Mouse (Mus musculus) neural tube, embryonic 15.5 days (tissue): ENCODE results near the gene 9130213A22Rik. TPM values are rescaled to one million over a fixed set of nuclear protein-coding genes. Genes with fewer than 3 reads are reported as not detected.
A peak's percentile ranks its signal among the peaks of the same experiment; 100 is the strongest.

Experiments
- ATAC-seq: fragments of 200-750 bp; cut with Nextera tagmentation; 2 replicates; pipeline ENCODE4 v1.8.0; 2017; ENCODE audit warnings: mild to moderate bottlenecking, moderate TSS enrichment, moderate library complexity; ENCODE audit not compliant: low FRiP score
- H3K27ac ChIP-seq: fragments of 300-500 bp; sonication (generic); replicated peaks from 2 replicates; pipeline ENCODE4 v1.5.1; 2015; ENCODE audit warnings: mild to moderate bottlenecking, inconsistent platforms
- H3K27me3 ChIP-seq: fragments of 300-500 bp; sonication (generic); replicated peaks from 2 replicates; pipeline ENCODE4 v1.6.1; 2015; ENCODE audit warnings: inconsistent platforms
- H3K36me3 ChIP-seq: fragments of 300-500 bp; sonication (generic); 2 replicates; pipeline ENCODE4 v1.6.1; 2015; ENCODE audit warnings: inconsistent platforms
- H3K4me1 ChIP-seq: fragments of 300-500 bp; sonication (generic); 2 replicates; pipeline ENCODE4 v1.6.1; 2015; ENCODE audit warnings: inconsistent platforms
- H3K4me2 ChIP-seq: fragments of 300-500 bp; sonication (generic); 2 replicates; pipeline ENCODE4 v1.6.1; 2015; ENCODE audit warnings: inconsistent platforms, mild to moderate bottlenecking, moderate library complexity
- H3K4me3 ChIP-seq: fragments of 300-500 bp; sonication (generic); replicated peaks from 2 replicates; pipeline ENCODE4 v1.5.1; 2015; ENCODE audit warnings: mild to moderate bottlenecking, inconsistent platforms
- H3K9ac ChIP-seq: fragments of 300-500 bp; sonication (generic); replicated peaks from 2 replicates; pipeline ENCODE4 v1.6.1; 2015; ENCODE audit warnings: mild to moderate bottlenecking, inconsistent platforms
- H3K9me3 ChIP-seq: fragments of 300-500 bp; sonication (generic); replicated peaks from 2 replicates; pipeline ENCODE4 v1.6.1; 2016; ENCODE audit warnings: inconsistent platforms
- WGBS: fragments of 180-500 bp; shearing (Covaris S2); methylation state at CpG from one replicate; pipeline ENCODE4 v1.1.7; 2015; ENCODE audit warnings: mixed read lengths; 5-methylcytosine and 5-hydroxymethylcytosine counted together
- polyA plus RNA-seq: library from polyadenylated mRNA; unstranded; fragments of >200 nt; fragmentation: Nextera tagmentation; extraction: Ambion mirVana; gene quantifications from 2 replicates; pipeline ENCODE4 v1.2.1, GENCODE M21; 2015

The 9130213A22Rik gene
- polyA plus RNA-seq: 0.63 TPM in 2 replicates

- Histone ChIP-seq H3K9me3 (no peaks in the 10 kb centered on the region), H3K4me2 (peak within 1 kb of the TSS; percentile 97), H3K4me1 (peaks cover 57% of the 10 kb centered on the region), H3K27me3 (peaks cover 7% of the 10 kb centered on the region; the same call in 1 of the 2 replicates), H3K9ac (peak within 1 kb of the TSS; percentile 63), H3K36me3 (no peaks in the 10 kb centered on the region), H3K27ac (peak within 1 kb of the TSS; percentile 79), H3K4me3 (peak within 1 kb of the TSS; percentile 85)
- ATAC-seq: peak; percentile 48
- under 1% methylated on average over 65 of the region's 66 CpGs for WGBS
Observed at GRCm38 (mm10) chr11:69122336-69122951, at the start of gene 9130213A22Rik. 9130213A22Rik (minus strand) TSS chr11:69122589.

DNA sequence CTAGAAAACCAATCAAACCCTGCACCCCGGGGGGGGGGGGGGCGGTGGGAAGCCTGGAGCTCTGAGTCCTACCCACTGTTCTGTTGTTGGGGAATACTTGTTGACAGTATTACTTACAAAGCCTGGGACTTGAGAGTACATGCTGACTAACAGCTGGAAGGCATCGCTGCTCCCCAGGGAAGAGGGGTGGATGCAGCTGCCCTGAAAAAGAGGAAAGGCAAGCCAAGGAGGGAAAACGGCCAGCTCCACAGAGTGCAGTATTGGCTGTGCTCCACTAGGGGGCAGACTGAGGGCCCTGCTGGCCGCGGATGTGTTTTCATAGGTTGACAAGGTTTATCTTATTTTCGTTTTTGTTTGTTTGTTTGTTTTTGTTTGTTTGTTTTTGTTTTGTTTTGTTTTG, 49.2 kb upstream of the 9130213A22Rik start:
- Histone ChIP-seq H3K4me1 (no peaks in the 10 kb centered on the region), H3K27ac (no peak overlapping the region), H3K9me3 (no peaks in the 10 kb centered on the region), H3K9ac (no peak overlapping the region), H3K4me2 (no peak overlapping the region), H3K36me3 (no peaks in the 10 kb centered on the region), H3K27me3 (no peaks in the 10 kb centered on the region), H3K4me3 (no peak overlapping the region)
- ATAC-seq: no peak
- WGBS: 29% methylated on average over 7 of the region's 7 CpGs

DNA sequence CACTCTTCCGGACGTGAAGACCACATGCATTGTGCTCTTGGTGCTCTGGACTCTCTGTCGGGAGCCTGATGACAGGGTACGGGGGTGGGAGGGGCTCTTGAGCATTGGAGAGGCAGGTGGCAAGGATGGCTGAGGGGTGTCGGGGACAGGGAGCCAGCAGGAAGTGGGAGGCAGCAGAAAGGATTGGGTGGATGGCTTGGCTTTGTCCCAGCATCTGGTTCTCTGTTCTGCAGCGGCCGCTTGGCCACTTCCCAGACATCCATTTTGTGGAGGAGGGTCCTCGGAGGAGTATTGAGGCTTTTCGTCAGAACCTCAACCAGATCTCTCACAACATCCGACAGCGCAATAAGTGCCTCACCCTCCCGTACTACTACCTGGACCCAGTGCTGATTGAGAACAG, 46.9 kb upstream of the 9130213A22Rik start:
- no peak for ATAC-seq
- 86% methylated on average over 12 of the region's 12 CpGs for WGBS
- H3K27ac ChIP-seq: no peak overlapping the region
- H3K9me3 ChIP-seq: no peaks in the 10 kb centered on the region
- no peak overlapping the region for H3K4me3 ChIP-seq
- H3K27me3 ChIP-seq: no peaks in the 10 kb centered on the region
- no peak overlapping the region for H3K4me2 ChIP-seq
- H3K9ac ChIP-seq: no peak overlapping the region
- H3K36me3 ChIP-seq: no peaks in the 10 kb centered on the region
- no peaks in the 10 kb centered on the region for H3K4me1 ChIP-seq

DNA sequence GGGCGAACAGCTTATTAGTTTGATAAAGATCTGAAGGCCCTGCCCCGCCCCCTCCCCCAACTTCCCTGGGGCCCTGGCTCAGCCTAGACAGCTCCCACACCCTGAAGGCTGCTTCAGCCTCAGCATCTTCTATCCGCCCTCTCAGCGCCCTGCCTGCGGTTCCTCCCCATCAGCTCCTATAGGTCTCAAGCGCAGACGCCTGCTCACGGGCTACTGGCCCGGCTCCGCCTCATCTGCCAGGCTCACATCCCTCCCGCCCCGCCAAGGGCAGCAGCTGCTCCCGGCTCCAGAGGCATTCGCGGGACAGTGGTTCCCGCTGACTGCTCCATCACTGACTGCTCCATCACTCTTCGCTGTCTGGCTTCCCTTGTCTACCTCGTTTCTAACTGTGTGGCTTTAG, 34.4 kb upstream of the 9130213A22Rik start, which contains the start of gene Alox12b:
Gene Alox12b (plus strand): TSS at position 190 of the 400 bp plus-strand sequence.
- H3K9me3 ChIP-seq: no peaks in the 10 kb centered on the region
- no peak within 1 kb of the TSS for H3K27ac ChIP-seq
- ATAC-seq: no peak
- 3% methylated on average over 17 of the region's 18 CpGs for WGBS
- H3K27me3 ChIP-seq: peaks cover 31% of the 10 kb centered on the region
- no peaks in the 10 kb centered on the region for H3K36me3 ChIP-seq
- H3K4me3 ChIP-seq: peak within 1 kb of the TSS; percentile 25
- peaks cover 8% of the 10 kb centered on the region for H3K4me1 ChIP-seq
- H3K4me2 ChIP-seq: peak within 1 kb of the TSS; percentile 53
- H3K9ac ChIP-seq: no peak within 1 kb of the TSS; the same call in 1 of the 2 replicates

DNA sequence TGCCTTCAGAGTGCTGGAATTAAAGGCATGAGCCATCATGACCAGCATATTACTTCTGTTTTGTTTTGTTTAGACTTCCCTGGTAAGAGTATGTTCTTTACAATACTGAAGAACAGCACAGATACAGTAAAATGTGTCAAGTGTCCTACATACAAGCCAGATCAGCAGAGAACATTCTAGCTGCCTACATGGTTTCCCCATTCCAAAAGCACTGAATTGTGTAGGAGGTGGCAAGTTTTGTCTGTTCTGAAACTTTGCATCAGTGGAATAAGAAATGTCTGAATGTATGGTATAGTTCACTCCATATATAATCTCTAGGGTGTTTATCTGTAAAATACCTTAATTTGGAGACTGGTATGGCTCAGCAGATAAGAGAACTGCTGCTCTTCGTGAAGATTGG, 33.0 kb upstream of the 9130213A22Rik start:
- Histone ChIP-seq H3K4me2 (no peak overlapping the region), H3K36me3 (no peaks in the 10 kb centered on the region), H3K27me3 (peaks cover 34% of the 10 kb centered on the region), H3K27ac (no peak overlapping the region), H3K4me1 (peaks cover 15% of the 10 kb centered on the region), H3K9me3 (no peaks in the 10 kb centered on the region), H3K4me3 (no peak overlapping the region), H3K9ac (no peak overlapping the region)
- no peak for ATAC-seq
- WGBS: 48% methylated on average over 1 of the region's 1 CpGs

- 86% methylated on average over 8 of the region's 8 CpGs for WGBS
- peaks cover 33% of the 10 kb centered on the region for H3K27me3 ChIP-seq
- H3K4me1 ChIP-seq: peaks cover 18% of the 10 kb centered on the region
- H3K9me3 ChIP-seq: no peaks in the 10 kb centered on the region
- no peak overlapping the region for H3K27ac ChIP-seq
- H3K4me2 ChIP-seq: no peak overlapping the region
- no peak for ATAC-seq
- no peak overlapping the region for H3K4me3 ChIP-seq
- no peak overlapping the region for H3K9ac ChIP-seq
- H3K36me3 ChIP-seq: no peaks in the 10 kb centered on the region
Observed at GRCm38 (mm10) chr11:69153831-69154230, 31.4 kb upstream of the 9130213A22Rik start.

DNA sequence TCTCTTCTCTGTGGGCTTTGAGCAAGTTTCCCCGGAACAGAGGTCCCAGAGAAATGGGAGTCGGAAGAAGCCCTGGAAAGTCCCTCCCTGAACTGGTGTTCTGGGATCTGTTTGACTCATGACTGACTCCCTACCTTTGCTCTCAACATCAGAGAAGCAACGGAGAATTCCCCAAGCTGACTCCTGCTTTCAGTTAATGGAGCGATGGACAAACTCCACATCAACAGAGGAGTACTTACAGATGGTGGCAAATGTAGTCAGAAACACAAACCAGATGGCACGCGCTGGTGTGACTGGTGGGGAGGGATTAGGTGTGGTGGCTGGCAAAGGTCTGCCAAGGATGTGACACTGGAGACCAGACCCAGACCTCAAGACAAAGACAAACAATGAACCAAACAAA, 28.6 kb upstream of the 9130213A22Rik start:
- peaks cover 15% of the 10 kb centered on the region; the same call in 1 of the 2 replicates for H3K27me3 ChIP-seq
- H3K27ac ChIP-seq: no peak overlapping the region
- no peaks in the 10 kb centered on the region for H3K36me3 ChIP-seq
- H3K9ac ChIP-seq: 0 out of 2 replicates have a peak overlapping the region, but pooled peaks have one; percentile 23
- WGBS: 64% methylated on average over 6 of the region's 6 CpGs
- peak overlapping the region; percentile 23 for H3K4me3 ChIP-seq
- no peaks in the 10 kb centered on the region for H3K9me3 ChIP-seq
- no peak for ATAC-seq
- peak overlapping the region; percentile 50 for H3K4me2 ChIP-seq
- 0 out of 2 replicates have a peak, but pooled peaks cover 10% of the 10 kb centered on the region for H3K4me1 ChIP-seq

- no peak for ATAC-seq
- 3% methylated on average over 7 of the region's 7 CpGs for WGBS
Observed at GRCm38 (mm10) chr11:69150444-69150843, 28.1 kb upstream of the 9130213A22Rik start.

GRCm38 (mm10) chr11:69149728-69150127, 27.3 kb upstream of the 9130213A22Rik start:
- Histone ChIP-seq H3K9ac (no peak overlapping the region), H3K27me3 (peaks cover 10% of the 10 kb centered on the region; the same call in 1 of the 2 replicates), H3K9me3 (no peaks in the 10 kb centered on the region), H3K36me3 (no peaks in the 10 kb centered on the region), H3K4me2 (no peak overlapping the region), H3K27ac (no peak overlapping the region), H3K4me3 (no peak overlapping the region), H3K4me1 (0 out of 2 replicates have a peak, but pooled peaks cover 10% of the 10 kb centered on the region)
- ATAC-seq: no peak
- 73% methylated on average over 6 of the region's 6 CpGs for WGBS

More at GRCm38 (mm10) chr11:69150444-69150843, 28.1 kb upstream of the 9130213A22Rik start:
- Histone ChIP-seq H3K36me3 (no peaks in the 10 kb centered on the region), H3K9ac (0 out of 2 replicates have a peak overlapping the region, but pooled peaks have one; percentile 23), H3K4me3 (peak overlapping the region; percentile 23), H3K9me3 (no peaks in the 10 kb centered on the region), H3K27ac (no peak overlapping the region), H3K4me1 (0 out of 2 replicates have a peak, but pooled peaks cover 10% of the 10 kb centered on the region), H3K4me2 (peak overlapping the region; percentile 50), H3K27me3 (peaks cover 13% of the 10 kb centered on the region; the same call in 1 of the 2 replicates)

GRCm38 (mm10) chr11:69148451-69148960, 26.1 kb upstream of the 9130213A22Rik start:
- ATAC-seq: no peak

DNA sequence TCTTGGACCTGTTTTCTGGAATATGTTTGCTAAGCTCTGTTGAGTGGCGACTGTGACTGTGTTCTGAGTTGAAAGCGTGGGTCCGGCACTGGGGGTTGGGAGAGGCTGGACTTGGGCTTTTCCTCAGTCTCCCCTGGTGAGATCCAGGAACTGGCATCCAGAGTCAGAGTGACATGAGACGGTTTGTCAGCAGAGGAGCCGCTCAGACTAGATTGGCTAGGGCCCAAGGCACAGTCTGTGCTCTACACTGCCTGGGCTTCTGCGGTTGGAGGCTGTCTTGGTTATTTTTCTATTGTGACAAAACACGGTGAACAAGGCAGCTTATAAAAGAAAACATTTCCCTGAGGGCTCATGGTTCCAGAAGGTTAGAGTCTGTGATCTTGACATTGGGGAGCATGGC, 25.2 kb upstream of the 9130213A22Rik start:
- 0 out of 2 replicates have a peak, but pooled peaks cover 10% of the 10 kb centered on the region for H3K4me1 ChIP-seq
- 69% methylated on average over 7 of the region's 7 CpGs for WGBS
- H3K27me3 ChIP-seq: peaks cover 10% of the 10 kb centered on the region; the same call in 1 of the 2 replicates
- H3K4me3 ChIP-seq: no peak overlapping the region
- H3K4me2 ChIP-seq: no peak overlapping the region
- H3K9me3 ChIP-seq: no peaks in the 10 kb centered on the region
- no peak overlapping the region for H3K27ac ChIP-seq
- no peak overlapping the region for H3K9ac ChIP-seq
- ATAC-seq: no peak
- H3K36me3 ChIP-seq: no peaks in the 10 kb centered on the region

More at GRCm38 (mm10) chr11:69148451-69148960, 26.1 kb upstream of the 9130213A22Rik start:
- Histone ChIP-seq H3K36me3 (no peaks in the 10 kb centered on the region), H3K4me2 (no peak overlapping the region), H3K27ac (no peak overlapping the region), H3K27me3 (peaks cover 10% of the 10 kb centered on the region; the same call in 1 of the 2 replicates), H3K4me3 (no peak overlapping the region), H3K4me1 (0 out of 2 replicates have a peak, but pooled peaks cover 10% of the 10 kb centered on the region), H3K9me3 (no peaks in the 10 kb centered on the region), H3K9ac (no peak overlapping the region)
- WGBS: 86% methylated on average over 5 of the region's 5 CpGs

GRCm38 (mm10) chr11:69135361-69135760, 13.0 kb upstream of the 9130213A22Rik start:
- H3K4me1 ChIP-seq: peaks cover 15% of the 10 kb centered on the region
- H3K27me3 ChIP-seq: peaks cover 6% of the 10 kb centered on the region; the same call in 1 of the 2 replicates
- 90% methylated on average over 6 of the region's 6 CpGs for WGBS
- H3K9ac ChIP-seq: no peak overlapping the region
- no peak overlapping the region for H3K27ac ChIP-seq
- no peak overlapping the region for H3K4me2 ChIP-seq
- no peaks in the 10 kb centered on the region for H3K36me3 ChIP-seq
- no peak for ATAC-seq
- no peak overlapping the region for H3K4me3 ChIP-seq
- no peaks in the 10 kb centered on the region for H3K9me3 ChIP-seq
